Mouse (Mus musculus): ENCODE results near the gene Satb2.

The Satb2 gene

GRCm38 (mm10) chr1:56978151-56978700 lies at the start of gene Satb2:
Gene Satb2, minus strand, starts transcription at chr1:56978650.
- no peak for DNase-seq (ENCODE audit: low spot score)

- no peak for DNase-seq (ENCODE audit: low spot score)
Observed at GRCm38 (mm10) chr1:57018941-57019340, 40.5 kb upstream of the Satb2 start.

- no peak for DNase-seq (ENCODE audit: low spot score)
Observed at GRCm38 (mm10) chr1:57013856-57014255, 35.4 kb upstream of the Satb2 start.

- DNase-seq (ENCODE audit: low spot score): no peak
Observed at GRCm38 (mm10) chr1:57009171-57009570, 30.7 kb upstream of the Satb2 start.

- no peak for DNase-seq (ENCODE audit: low spot score)
Observed at GRCm38 (mm10) chr1:56995041-56995440, 16.6 kb upstream of the Satb2 start.

GRCm38 (mm10) chr1:56992310-56992709 lies 13.9 kb upstream of the Satb2 start:
- DNase-seq (ENCODE audit: low spot score): no peak

- no peak for DNase-seq (ENCODE audit: low spot score)
Observed at GRCm38 (mm10) chr1:56991613-56992012, 13.2 kb upstream of the Satb2 start.

GRCm38 (mm10) chr1:56984483-56984810 lies 6.0 kb upstream of the Satb2 start:
- no peak for DNase-seq (ENCODE audit: low spot score)

- no peak for DNase-seq (ENCODE audit: low spot score)
Observed at GRCm38 (mm10) chr1:56983771-56984482, 5.5 kb upstream of the Satb2 start.

- DNase-seq (ENCODE audit: low spot score): no peak
Observed at GRCm38 (mm10) chr1:56983100-56983590, 4.7 kb upstream of the Satb2 start.

GRCm38 (mm10) chr1:56982631-56983030 lies 4.2 kb upstream of the Satb2 start:
- DNase-seq (ENCODE audit: low spot score): no peak

- no peak for DNase-seq (ENCODE audit: low spot score)
Observed at GRCm38 (mm10) chr1:56981947-56982555, 3.6 kb upstream of the Satb2 start.

- DNase-seq (ENCODE audit: low spot score): no peak
Observed at GRCm38 (mm10) chr1:56981508-56981907, 3.1 kb upstream of the Satb2 start.

- DNase-seq (ENCODE audit: low spot score): no peak
Observed at GRCm38 (mm10) chr1:56980631-56981275, 2.3 kb upstream of the Satb2 start.

GRCm38 (mm10) chr1:56979531-56980395 lies 1.3 kb upstream of the Satb2 start:
- no peak for DNase-seq (ENCODE audit: low spot score)

- DNase-seq (ENCODE audit: low spot score): no peak
Observed at GRCm38 (mm10) chr1:56977201-56978100, 999 bp downstream of the Satb2 start.

GRCm38 (mm10) chr1:56976825-56977104 lies 1.7 kb downstream of the Satb2 start:
- DNase-seq (ENCODE audit: low spot score): no peak

GRCm38 (mm10) chr1:56976044-56976824 lies 2.2 kb downstream of the Satb2 start:
- no peak for DNase-seq (ENCODE audit: low spot score)

GRCm38 (mm10) chr1:56975546-56975945 lies 2.9 kb downstream of the Satb2 start:
- DNase-seq (ENCODE audit: low spot score): no peak

- DNase-seq (ENCODE audit: low spot score): no peak
Observed at GRCm38 (mm10) chr1:56974187-56974586, 4.3 kb downstream of the Satb2 start.

All from ovary, adult 18-20 months (tissue).